Comparison of ENCODE assay signal across 8 mouse cellular contexts in the genomic region with DNA sequence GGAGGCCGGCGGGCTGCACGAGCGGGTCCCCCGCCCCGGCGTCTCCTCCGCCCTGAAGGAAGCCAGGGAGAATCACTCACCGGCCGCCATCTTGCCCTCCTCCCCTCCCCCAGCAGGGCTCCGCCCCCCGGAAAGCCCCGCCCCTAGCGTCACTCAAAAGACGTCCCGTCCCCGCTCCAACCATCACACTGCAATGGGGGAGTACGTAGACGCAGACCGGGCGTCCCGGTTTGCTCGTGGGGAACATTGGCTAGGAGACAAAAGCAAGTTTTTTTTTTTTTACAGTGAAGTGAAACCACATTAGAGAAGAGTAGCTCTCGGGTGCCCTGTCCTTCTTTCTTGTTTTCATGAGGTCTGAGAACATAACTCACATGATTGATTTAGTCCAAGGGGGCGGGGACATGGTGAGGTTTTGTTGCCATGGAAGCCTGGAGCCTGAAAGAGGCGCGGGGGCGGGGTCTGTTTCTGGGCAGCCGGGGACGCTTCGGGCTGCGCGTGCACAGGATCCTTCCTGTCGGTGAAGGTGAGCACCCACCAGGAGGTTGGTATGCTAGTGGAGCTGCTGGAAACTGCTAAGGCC. TPM values are rescaled to one million over a fixed set of nuclear protein-coding genes. Genes with fewer than 3 reads are reported as not detected.
A peak's percentile ranks its signal among the peaks of the same experiment; 100 is the strongest.
DNase-seq lines count a peak whose midpoint lies in the region; ATAC-seq lines count a peak whose summit lies in the region.

A gene (minus strand): TSS at position 107 of the 580 bp plus-strand sequence.

- DNase-seq in Muller cell, postnatal 12 days (ENCODE audit: inconsistent ontology term): peak; percentile 96
- peak; percentile 96 for DNase-seq in cerebellum, adult 9-11 months
- DNase-seq in frontal cortex, adult 2 months (ENCODE audit: extremely low spot score in 1 of 2, low spot score in 1 of 2): peak; percentile 95 to 98
- DNase-seq in hindbrain, embryonic 11.5 days (ENCODE audit: low spot score): peak; percentile 96
- DNase-seq in layer of hippocampus, postnatal 10 days (ENCODE audit: low spot score in 2 of 2): peak; percentile 95 to 96
- DNase-seq in lung, postnatal 10 days: peak; percentile 98
- peak; percentile 91 for DNase-seq in ovary, postnatal 36 days (ENCODE audit: low spot score)
- peak; percentile 96 for DNase-seq in thymus, postnatal 25 days

- H3K4me3 ChIP-seq in hindbrain, embryonic 11.5 days (ENCODE audit: low read depth, low read length): peak within 1 kb of the TSS; percentile 90

- H3K27me3 ChIP-seq in hindbrain, embryonic 11.5 days (ENCODE audit: control insufficient read depth, insufficient read depth, low read length): no peaks in the 10 kb centered on the region

- H3K27ac ChIP-seq in hindbrain, embryonic 11.5 days (ENCODE audit: low read depth, low read length): peak within 1 kb of the TSS; percentile 91

- WGBS in hindbrain, embryonic 11.5 days: under 1% methylated on average over 26 of the region's 34 CpGs

- H3K36me3 ChIP-seq in hindbrain, embryonic 11.5 days (ENCODE audit: control insufficient read depth, insufficient read depth, low read length): no peaks in the 10 kb centered on the region

- peak within 1 kb of the TSS; percentile 93 for H3K9ac ChIP-seq in hindbrain, embryonic 11.5 days (ENCODE audit: low read depth, low read length)

- no peaks in the 10 kb centered on the region for H3K4me1 ChIP-seq in hindbrain, embryonic 11.5 days (replicated peaks; ENCODE audit: control insufficient read depth, insufficient read depth, low read length)

- H3K4me2 ChIP-seq in hindbrain, embryonic 11.5 days (replicated peaks; ENCODE audit: low read depth, low read length): peak within 1 kb of the TSS; percentile 90

- no peaks in the 10 kb centered on the region for H3K9me3 ChIP-seq in hindbrain, embryonic 11.5 days (ENCODE audit: control insufficient read depth, low read length)

- peak; percentile 97 for ATAC-seq in hindbrain, embryonic 11.5 days (ENCODE audit: low FRiP score)

RNA-seq across cellular contexts. Expression of the gene that starts here (rescaled TPM):
- 71.4 and 82.0 TPM in 2 replicates for polyA plus RNA-seq in frontal cortex, adult 2 months (2012; rRNA removed)
- polyA plus RNA-seq in hindbrain, embryonic 11.5 days (2014; fragmentation: Nextera tagmentation; extraction: Ambion mirVana): 94.7 and 99.6 TPM in 2 replicates
- total RNA-seq in layer of hippocampus, postnatal 10 days (2021): 10 to 100 TPM; 55.6 to 56.4 TPM

Comparison
In these comparisons a context has a peak if more than half of its experiments do, and no peak if none do; other contexts are left out.
1. Peak in every context shown above with its lines: DNase-seq, ATAC-seq, H3K4me3 ChIP-seq and H3K27ac ChIP-seq.